Mouse (Mus musculus) G1E (cell line): Measurements from ENCODE around the gene Prkca. TPM values are rescaled to one million over a fixed set of nuclear protein-coding genes. Genes with fewer than 3 reads are reported as not detected.

ENCODE experiments used
- ATAC-seq: 2 replicates; pipeline ENCODE4 v1.8.0; 2016; ENCODE audit warnings: mild to moderate bottlenecking; ENCODE audit not compliant: insufficient number of reproducible peaks, poor library complexity, low FRiP score, severe bottlenecking; ENCODE audit errors: extremely low read depth
- DNase-seq: peaks from one replicate; pipeline ENCODE4 v3.0.0; 2012; ENCODE audit warnings: low spot score
- H3K27me3 ChIP-seq: 2 replicates; pipeline ENCODE4 v1.6.1; 2012; ENCODE audit warnings: mild to moderate bottlenecking, low read length, inconsistent platforms; ENCODE audit not compliant: insufficient read depth
- H3K36me3 ChIP-seq: replicated peaks from 2 replicates; pipeline ENCODE3; 2012; ENCODE audit warnings: mild to moderate bottlenecking, inconsistent platforms
- H3K4me1 ChIP-seq: 2 replicates; pipeline ENCODE4 v1.6.1; 2012; ENCODE audit warnings: low read depth, low read length, inconsistent platforms, mixed read lengths; ENCODE audit not compliant: insufficient read depth
- H3K4me3 ChIP-seq: 2 replicates; pipeline ENCODE4 v1.5.1; 2012; ENCODE audit warnings: low read depth, mild to moderate bottlenecking, inconsistent platforms, low read length, moderate library complexity, mixed read lengths
- H3K9me3 ChIP-seq: replicated peaks from 2 replicates; pipeline ENCODE4 v1.6.1; 2012; ENCODE audit warnings: inconsistent platforms
- CTCF ChIP-seq: IDR thresholded peaks from 2 replicates; pipeline ENCODE4 v1.5.1; 2012; ENCODE audit warnings: low read depth, low read length, inconsistent platforms, mixed read lengths
- GATA1 ChIP-seq: IDR thresholded peaks from 2 replicates; pipeline ENCODE4 v1.6.1; 2012; ENCODE audit warnings: borderline replicate concordance, low read length, inconsistent platforms, mixed read lengths
- GATA2 ChIP-seq: IDR thresholded peaks from 2 replicates; pipeline ENCODE4 v1.6.1; 2012; ENCODE audit warnings: low read depth, low read length, inconsistent platforms, borderline replicate concordance
- POLR2AphosphoS5 ChIP-seq: IDR thresholded peaks from 2 replicates; pipeline ENCODE4 v1.6.1; 2012; ENCODE audit warnings: low read depth, low read length, inconsistent platforms; ENCODE audit not compliant: insufficient replicate concordance
- TAL1 ChIP-seq: conservative IDR thresholded peaks from 2 replicates; pipeline ENCODE4 v1.6.1; 2012; ENCODE audit warnings: low read depth, low read length, inconsistent platforms, mixed read lengths
- polyA plus RNA-seq: library from polyadenylated mRNA; stranded (reverse); fragments of >175 nt; gene quantifications from 2 replicates; pipeline ENCODE4 v1.2.3, GENCODE M21; 2012
- total RNA-seq, 2 experiments: library from RNA; stranded (forward) in 1 of 2; stranded (reverse) in 1 of 2; fragments of 200-1000 nt in 1 of 2; fragments of >200 nt in 1 of 2; fragmentation: Nextera tagmentation in 1 of 2; gene quantifications; 2 replicates each; pipeline ENCODE4 v1.2.3; 2014 to 2017

Prkca gene
- total and polyA plus RNA-seq, 3 experiments: 0.11 TPM; not detected in 2

DNA sequence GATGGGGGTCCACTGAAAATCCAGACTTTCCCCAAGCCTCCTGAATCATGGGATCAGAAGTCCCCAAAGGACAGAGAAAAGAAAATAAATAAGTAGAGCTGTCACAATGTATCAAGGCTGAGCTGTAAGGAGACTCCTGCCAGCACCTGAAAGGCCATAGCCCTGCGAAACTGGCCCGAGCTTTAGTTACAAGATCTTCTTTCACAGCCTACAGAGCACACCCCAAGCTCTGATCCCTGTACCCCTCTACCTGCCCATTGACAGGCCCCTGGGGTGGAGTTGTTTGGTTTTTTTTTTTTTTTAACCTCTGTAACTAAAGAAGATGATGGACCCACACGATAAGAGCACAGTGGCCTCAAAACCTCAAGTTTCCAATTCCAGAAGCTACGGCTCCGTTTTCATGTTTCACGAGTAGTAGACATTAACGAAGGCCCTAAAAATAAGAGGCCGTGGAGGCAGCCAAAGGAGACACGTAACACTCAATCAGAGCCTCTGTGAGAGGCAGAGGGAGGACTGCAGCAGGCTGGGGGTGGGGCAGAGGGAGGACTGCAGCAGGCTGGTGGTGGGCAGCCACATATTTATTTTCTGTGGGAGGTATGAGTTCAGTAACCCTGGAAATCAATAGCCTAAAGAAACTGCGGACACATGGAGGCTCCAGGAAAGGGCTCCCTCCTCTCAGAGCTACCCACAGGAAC lies 41.8 kb downstream of the Prkca start:
- no peak for ATAC-seq
- no peaks in the 10 kb centered on the region for H3K27me3 ChIP-seq
- H3K4me3 ChIP-seq: no peak overlapping the region
- no peaks in the 10 kb centered on the region for H3K4me1 ChIP-seq
- no peak for TF ChIP-seq POLR2AphosphoS5
- TF ChIP-seq CTCF: no peak
- no peak for DNase-seq
- H3K9me3 ChIP-seq: peaks cover 42% of the 10 kb centered on the region
- no peaks in the 10 kb centered on the region for H3K36me3 ChIP-seq

DNA sequence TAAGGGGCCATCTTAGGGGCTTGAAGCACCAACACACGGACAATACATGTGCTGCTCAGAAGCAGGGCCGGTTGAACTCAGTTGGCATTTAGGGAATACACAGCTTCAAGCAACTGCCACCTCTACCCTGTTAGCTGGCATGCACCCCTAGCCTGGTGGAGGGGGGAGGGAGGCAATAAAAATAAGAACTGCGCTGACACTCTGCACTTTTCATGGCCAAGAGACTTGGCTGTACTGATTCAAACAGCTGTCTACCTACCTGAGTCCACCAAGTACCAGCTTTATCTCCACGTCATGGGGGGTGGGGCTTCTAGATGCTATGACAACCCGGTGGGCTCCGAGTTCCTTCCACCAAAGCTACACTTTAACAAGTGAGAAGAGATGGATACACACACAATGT lies 42.7 kb downstream of the Prkca start:
- DNase-seq (no peak), ATAC-seq (no peak)
- TF ChIP-seq TAL1 (no peak), GATA2 (no peak), GATA1 (no peak), CTCF (no peak), POLR2AphosphoS5 (no peak)
- Histone ChIP-seq H3K27me3 (no peaks in the 10 kb centered on the region), H3K9me3 (peaks cover 39% of the 10 kb centered on the region), H3K4me1 (no peaks in the 10 kb centered on the region), H3K4me3 (no peak overlapping the region), H3K36me3 (no peaks in the 10 kb centered on the region)

DNA sequence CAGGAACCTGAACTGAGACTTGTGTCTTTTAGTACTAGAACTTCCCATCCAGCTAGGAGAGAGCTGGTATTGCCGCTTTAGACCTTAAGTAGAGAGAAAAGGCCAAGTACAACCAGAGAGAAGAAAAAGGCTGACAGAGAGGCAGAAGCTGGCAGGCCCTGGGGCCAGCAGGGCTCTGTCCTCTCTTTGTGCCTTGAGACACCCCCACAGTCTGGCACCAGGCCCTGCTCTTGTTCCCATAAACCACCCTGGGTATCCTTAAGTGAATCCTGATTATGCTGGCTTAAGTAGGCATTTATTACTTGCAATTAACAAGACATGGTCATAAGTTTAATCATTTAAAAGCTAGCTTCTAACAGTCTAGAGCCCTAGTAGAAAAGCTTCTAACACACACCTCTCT lies 43.3 kb downstream of the Prkca start:
- Histone ChIP-seq H3K27me3 (no peaks in the 10 kb centered on the region), H3K9me3 (peaks cover 38% of the 10 kb centered on the region), H3K36me3 (no peaks in the 10 kb centered on the region), H3K4me3 (no peak overlapping the region), H3K4me1 (no peaks in the 10 kb centered on the region)
- TF ChIP-seq CTCF: no peak
- no peak for TF ChIP-seq GATA2
- TF ChIP-seq POLR2AphosphoS5: no peak
- TF ChIP-seq TAL1: no peak
- TF ChIP-seq GATA1: no peak
- no peak for ATAC-seq
- no peak for DNase-seq

DNA sequence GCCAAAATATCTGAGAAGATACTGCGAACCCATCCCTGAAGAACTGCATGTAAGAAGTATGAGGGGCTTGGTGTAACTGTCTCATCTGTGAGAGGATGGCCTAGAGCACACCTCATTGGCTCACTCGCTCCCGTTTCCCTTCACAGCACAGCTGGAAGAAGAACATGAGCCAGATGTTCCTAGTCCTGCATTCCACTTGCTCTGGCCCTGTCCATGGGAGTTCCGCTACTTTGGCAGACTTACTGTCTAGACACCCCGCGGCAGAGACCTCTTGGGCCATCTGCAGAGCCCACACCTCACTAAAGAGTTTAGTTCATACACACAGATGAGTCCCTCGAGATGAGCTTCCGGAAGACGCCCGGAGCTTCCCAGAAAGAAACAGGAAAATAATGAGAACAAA lies 43.8 kb downstream of the Prkca start:
- H3K4me3 ChIP-seq: no peak overlapping the region
- H3K27me3 ChIP-seq: no peaks in the 10 kb centered on the region
- no peaks in the 10 kb centered on the region for H3K4me1 ChIP-seq
- ATAC-seq (no peak), DNase-seq (no peak)
- no peak for TF ChIP-seq TAL1
- no peak for TF ChIP-seq GATA2
- TF ChIP-seq CTCF: no peak
- no peak for TF ChIP-seq POLR2AphosphoS5
- TF ChIP-seq GATA1: no peak
- peaks cover 35% of the 10 kb centered on the region for H3K9me3 ChIP-seq
- no peaks in the 10 kb centered on the region for H3K36me3 ChIP-seq

DNA sequence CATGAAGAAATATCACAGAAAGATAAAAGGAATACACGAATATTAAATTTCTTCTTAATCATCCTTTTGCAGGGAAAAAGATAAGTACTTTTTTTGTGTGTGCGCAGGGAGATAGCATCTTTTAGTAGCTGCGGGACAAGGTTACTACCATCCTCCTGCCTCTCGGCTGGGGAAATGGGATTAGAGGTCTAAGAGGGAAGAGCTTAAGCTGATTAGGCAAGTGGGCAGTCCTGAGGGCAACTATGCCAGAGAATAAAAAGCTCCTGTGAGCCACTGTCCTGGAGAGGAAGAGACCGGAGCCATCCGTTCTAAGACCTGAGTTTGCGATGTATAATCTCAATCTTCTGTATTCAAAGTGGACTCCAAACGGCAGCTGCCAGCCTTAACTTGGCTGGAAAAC lies 45.8 kb downstream of the Prkca start:
- H3K4me3 ChIP-seq: no peak overlapping the region
- H3K9me3 ChIP-seq: peaks cover 23% of the 10 kb centered on the region
- no peak for TF ChIP-seq POLR2AphosphoS5
- no peak for TF ChIP-seq TAL1
- no peak for TF ChIP-seq GATA2
- no peak for TF ChIP-seq GATA1
- TF ChIP-seq CTCF: no peak
- no peak for ATAC-seq
- DNase-seq: no peak
- no peaks in the 10 kb centered on the region for H3K4me1 ChIP-seq
- no peaks in the 10 kb centered on the region for H3K27me3 ChIP-seq
- no peaks in the 10 kb centered on the region for H3K36me3 ChIP-seq

DNA sequence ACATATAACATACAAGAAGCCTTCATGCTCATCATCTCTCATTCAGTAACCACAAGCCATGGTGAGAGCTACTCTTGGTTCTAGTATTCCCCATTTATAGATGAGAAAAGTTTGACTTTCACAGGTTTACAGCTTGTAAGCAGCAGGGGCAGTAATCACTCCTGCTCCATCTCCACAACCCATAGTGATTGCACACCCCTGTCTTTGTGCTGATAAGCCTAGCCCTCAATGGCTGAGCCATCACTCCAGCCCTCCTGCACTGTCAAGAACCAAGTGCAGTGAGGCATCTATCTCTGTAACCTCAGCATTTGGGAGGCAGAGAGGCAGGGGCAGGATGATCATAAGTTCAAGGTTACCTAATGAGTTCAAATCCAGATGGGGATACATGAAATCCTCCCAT lies 48.4 kb downstream of the Prkca start:
- Histone ChIP-seq H3K4me1 (no peaks in the 10 kb centered on the region), H3K4me3 (no peak overlapping the region)
- ATAC-seq: no peak

More for the DNA sequence above, 48.4 kb downstream of the Prkca start:
- Histone ChIP-seq H3K9me3 (peaks cover 27% of the 10 kb centered on the region), H3K27me3 (no peaks in the 10 kb centered on the region), H3K36me3 (no peaks in the 10 kb centered on the region)
- DNase-seq: no peak
- TF ChIP-seq GATA2 (no peak), CTCF (no peak), TAL1 (no peak), POLR2AphosphoS5 (no peak), GATA1 (no peak)
